ENCODE assay signal across 10 mouse cellular contexts in genomic region chr10:20492216-20492964, GRCm38 (mm10).
DNase-seq lines count a peak whose midpoint lies in the region; ATAC-seq and TF ChIP-seq lines count a peak whose summit lies in the region.
"Had no signal": no experiment of that assay in that cellular context is flagged by ENCODE, and none has a peak within 500 bp of the region (broad histone marks: within the 10 kb centered on the region; RNA-seq: fewer than 3 reads in every experiment).

No protein-coding gene starts in this region.

- 0 out of 2 replicates have a peak overlapping the region, but pooled peaks have one; percentile 23 for H3K27ac ChIP-seq in hindbrain, embryonic 13.5 days
- no peak overlapping the region for H3K27ac ChIP-seq in hindbrain, embryonic 12.5 days
- H3K27ac ChIP-seq in lung, embryonic 14.5 days (ENCODE audit: low read depth) = no peak overlapping the region
- H3K27ac ChIP-seq in midbrain, embryonic 14.5 days (replicated peaks; ENCODE audit: low read depth, low read length) = no peak overlapping the region
- H3K27ac ChIP-seq: neural tube, embryonic 12.5 days had no signal

- 69% methylated on average over 11 of the region's 11 CpGs for WGBS in hindbrain, embryonic 13.5 days
- WGBS in hindbrain, embryonic 12.5 days = 70% methylated on average over 11 of the region's 11 CpGs
- WGBS in lung, embryonic 14.5 days = 61% methylated on average over 11 of the region's 11 CpGs
- WGBS in lung, adult 2 months = 43% methylated on average over 11 of the region's 11 CpGs
- 81% methylated on average over 11 of the region's 11 CpGs for WGBS in midbrain, embryonic 14.5 days

- peak; percentile 26 for DNase-seq in lung, embryonic 14.5 days
- DNase-seq in lung, adult 2 months = no peak
- peak; percentile 39 to 58 for DNase-seq in heart, adult 9 months (ENCODE audit: low spot score in 2 of 2)
- peak; percentile 21 for DNase-seq in midbrain, embryonic 14.5 days
- no peak for DNase-seq in adrenal gland, adult 8-10 months
- no peak for DNase-seq in right cerebral cortex, postnatal 4 days
- DNase-seq: thymus, postnatal 14 days had no signal

- no peaks in the 10 kb centered on the region for H3K9me3 ChIP-seq in hindbrain, embryonic 13.5 days
- no peaks in the 10 kb centered on the region for H3K9me3 ChIP-seq in hindbrain, embryonic 12.5 days (replicated peaks)
- H3K9me3 ChIP-seq in lung, embryonic 14.5 days (ENCODE audit: low read depth, low read length) = no peaks in the 10 kb centered on the region
- H3K9me3 ChIP-seq in midbrain, embryonic 14.5 days (ENCODE audit: control insufficient read depth, low read length) = no peaks in the 10 kb centered on the region
- H3K9me3 ChIP-seq: neural tube, embryonic 12.5 days had no signal

- peaks cover 4% of the 10 kb centered on the region; the same call in 1 of the 2 replicates for H3K4me1 ChIP-seq in hindbrain, embryonic 13.5 days (replicated peaks)
- no peaks in the 10 kb centered on the region for H3K4me1 ChIP-seq in hindbrain, embryonic 12.5 days
- H3K4me1 ChIP-seq in lung, embryonic 14.5 days (ENCODE audit: insufficient read depth) = no peaks in the 10 kb centered on the region
- peaks cover 13% of the 10 kb centered on the region for H3K4me1 ChIP-seq in lung, adult 2 months (ENCODE audit: control insufficient read depth, insufficient read depth, low read length)
- no peaks in the 10 kb centered on the region for H3K4me1 ChIP-seq in midbrain, embryonic 14.5 days (ENCODE audit: control insufficient read depth, insufficient read depth, low read length)
- H3K4me1 ChIP-seq: neural tube, embryonic 12.5 days had no signal

- H3K4me2 ChIP-seq in hindbrain, embryonic 13.5 days = no peak overlapping the region
- H3K4me2 ChIP-seq in hindbrain, embryonic 12.5 days (replicated peaks) = no peak overlapping the region
- H3K4me2 ChIP-seq in lung, embryonic 14.5 days = no peak overlapping the region
- H3K4me2 ChIP-seq in midbrain, embryonic 14.5 days (ENCODE audit: low read length) = no peak overlapping the region
- H3K4me2 ChIP-seq: neural tube, embryonic 12.5 days had no signal

- H3K4me3 ChIP-seq in hindbrain, embryonic 13.5 days = no peak overlapping the region
- H3K4me3 ChIP-seq in hindbrain, embryonic 12.5 days = no peak overlapping the region
- no peak overlapping the region for H3K4me3 ChIP-seq in lung, embryonic 14.5 days (ENCODE audit: low read depth, low read length)
- H3K4me3 ChIP-seq in lung, adult 2 months (replicated peaks; ENCODE audit: extremely low read depth, low read depth, low read length) = no peak overlapping the region
- H3K4me3 ChIP-seq in midbrain, embryonic 14.5 days (replicated peaks; ENCODE audit: low read depth, low read length) = no peak overlapping the region
- H3K4me3 ChIP-seq: neural tube, embryonic 12.5 days had no signal

- no peak for TF ChIP-seq POLR2A in lung, adult 2 months (IDR thresholded peaks at IDR 0.05; ENCODE audit: borderline replicate concordance, extremely low read depth, low read depth, low read length)

- H3K9ac ChIP-seq in hindbrain, embryonic 13.5 days = no peak overlapping the region
- H3K9ac ChIP-seq in hindbrain, embryonic 12.5 days = no peak overlapping the region
- H3K9ac ChIP-seq in lung, embryonic 14.5 days = no peak overlapping the region
- no peak overlapping the region for H3K9ac ChIP-seq in midbrain, embryonic 14.5 days (replicated peaks; ENCODE audit: low read length)
- H3K9ac ChIP-seq: neural tube, embryonic 12.5 days had no signal

- ATAC-seq in hindbrain, embryonic 13.5 days (ENCODE audit: low FRiP score) = no peak
- no peak for ATAC-seq in hindbrain, embryonic 12.5 days (ENCODE audit: low FRiP score)
- ATAC-seq in lung, embryonic 14.5 days (ENCODE audit: insufficient read depth) = no peak
- no peak for ATAC-seq in midbrain, embryonic 14.5 days (ENCODE audit: low FRiP score, low TSS enrichment)

- no peaks in the 10 kb centered on the region for H3K27me3 ChIP-seq in hindbrain, embryonic 13.5 days
- H3K27me3 ChIP-seq in hindbrain, embryonic 12.5 days = no peaks in the 10 kb centered on the region
- no peaks in the 10 kb centered on the region for H3K27me3 ChIP-seq in lung, embryonic 14.5 days (ENCODE audit: insufficient read depth, low read length)
- no peaks in the 10 kb centered on the region for H3K27me3 ChIP-seq in midbrain, embryonic 14.5 days (ENCODE audit: control insufficient read depth, insufficient read depth, low read length)
- H3K27me3 ChIP-seq: neural tube, embryonic 12.5 days had no signal

- H3K36me3 ChIP-seq in hindbrain, embryonic 13.5 days = no peaks in the 10 kb centered on the region
- H3K36me3 ChIP-seq in hindbrain, embryonic 12.5 days = no peaks in the 10 kb centered on the region
- H3K36me3 ChIP-seq in lung, embryonic 14.5 days (ENCODE audit: insufficient read depth) = no peaks in the 10 kb centered on the region
- no peaks in the 10 kb centered on the region for H3K36me3 ChIP-seq in midbrain, embryonic 14.5 days (ENCODE audit: control insufficient read depth, insufficient read depth, low read length)
- H3K36me3 ChIP-seq: neural tube, embryonic 12.5 days had no signal

- TF ChIP-seq CTCF in lung, embryonic 14.5 days (IDR thresholded peaks at IDR 0.05; ENCODE audit: low read depth) = no peak
- TF ChIP-seq CTCF in lung, adult 2 months (IDR thresholded peaks at IDR 0.05; ENCODE audit: insufficient read depth, low read length) = no peak

Comparison
In these comparisons a context has a peak if more than half of its experiments do, and no peak if none do; other contexts are left out.
1. DNase-seq: peak in lung, embryonic 14.5 days (single experiment), heart, adult 9 months (2 of 2) and midbrain, embryonic 14.5 days (single experiment); none in lung, adult 2 months (single experiment), adrenal gland, adult 8-10 months (single experiment) and right cerebral cortex, postnatal 4 days (single experiment).